Mouse (Mus musculus) CH12.LX (cell line): ENCODE data around the gene Pus10. TPM values are rescaled to one million over a fixed set of nuclear protein-coding genes. Genes with fewer than 3 reads are reported as not detected.

Source experiments
- DNase-seq: peaks from one replicate; pipeline ENCODE4 v3.0.0-alpha.2; 2013; ENCODE audit errors: extremely low read depth
- H3K27ac ChIP-seq: 2 replicates; pipeline ENCODE4 v1.5.1; 2012; ENCODE audit warnings: low read depth, mild to moderate bottlenecking, control low read depth, moderate library complexity; ENCODE audit not compliant: insufficient read depth
- H3K27me3 ChIP-seq: replicated peaks from 2 replicates; pipeline ENCODE3; 2012; ENCODE audit warnings: inconsistent platforms
- H3K36me3 ChIP-seq, 2 experiments: replicated peaks in 1 of 2; 2 replicates each; pipeline versions ENCODE3 to v1.6.1; 2012; ENCODE audit warnings: inconsistent platforms in 1 of 2, low read length in 1 of 2, mild to moderate bottlenecking in 1 of 2, mixed read lengths in 1 of 2, moderate library complexity in 1 of 2; ENCODE audit not compliant: control insufficient read depth in 1 of 2, insufficient read depth in 1 of 2
- H3K4me1 ChIP-seq, 2 experiments: 2 replicates each; pipeline ENCODE4 v1.6.1; 2012; ENCODE audit warnings: inconsistent platforms in 1 of 2, moderate library complexity in 1 of 2; ENCODE audit not compliant: insufficient read depth in 2 of 2, control insufficient read depth in 1 of 2
- H3K4me2 ChIP-seq: 2 replicates; pipeline ENCODE4 v1.6.1; 2012; ENCODE audit warnings: low read depth, mild to moderate bottlenecking, control low read depth; ENCODE audit not compliant: poor library complexity, insufficient read depth, severe bottlenecking
- H3K4me3 ChIP-seq, 3 experiments: fragments of 150-350 bp in 1 of 3; sonication (generic) in 1 of 3; replicated peaks in 1 of 3; 2 replicates each; pipeline versions ENCODE3 to v1.5.1; 2011 to 2012; ENCODE audit warnings: low read depth in 2 of 3, low read length in 2 of 3, mild to moderate bottlenecking in 2 of 3, moderate library complexity in 2 of 3, control low read depth in 1 of 3, improper control_type of control experiment in 1 of 3, inconsistent platforms in 1 of 3, mixed read lengths in 1 of 3; ENCODE audit not compliant: poor library complexity in 1 of 3
- H3K79me2 ChIP-seq: replicated peaks from 2 replicates; pipeline ENCODE4 v1.6.1; 2012; ENCODE audit warnings: mild to moderate bottlenecking, moderate library complexity; ENCODE audit not compliant: control insufficient read depth, poor library complexity, insufficient read depth, severe bottlenecking; ENCODE audit errors: extremely low read depth
- H3K9ac ChIP-seq: 2 replicates; pipeline ENCODE4 v1.6.1; 2012; ENCODE audit warnings: low read depth, mild to moderate bottlenecking, control low read depth, moderate library complexity; ENCODE audit not compliant: insufficient read depth
- H3K9me3 ChIP-seq: replicated peaks from 2 replicates; pipeline ENCODE3; 2012; ENCODE audit warnings: low read length, inconsistent platforms, mixed read lengths
- BHLHE40 ChIP-seq: IDR thresholded peaks from 2 replicates; pipeline ENCODE4 v1.6.1; 2011; ENCODE audit warnings: mild to moderate bottlenecking, low read depth, low read length, improper control_type of control experiment
- CHD1 ChIP-seq: IDR thresholded peaks from 2 replicates; pipeline ENCODE4 v1.6.1; 2012; ENCODE audit warnings: low read depth, low read length, improper control_type of control experiment, inconsistent platforms
- EP300 ChIP-seq: IDR thresholded peaks from 2 replicates; pipeline ENCODE4 v1.6.1; 2011; ENCODE audit warnings: low read length, improper control_type of control experiment
- JUN ChIP-seq: IDR thresholded peaks from 2 replicates; pipeline ENCODE4 v1.6.1; 2011; ENCODE audit warnings: low read depth, mild to moderate bottlenecking, low read length, improper control_type of control experiment, moderate library complexity; ENCODE audit not compliant: insufficient read depth
- MXI1 ChIP-seq: IDR thresholded peaks from 2 replicates; pipeline ENCODE4 v1.6.1; 2011; ENCODE audit warnings: mild to moderate bottlenecking, low read depth, low read length, improper control_type of control experiment
- MYC ChIP-seq: IDR thresholded peaks from 2 replicates; pipeline ENCODE4 v1.6.1; 2011; ENCODE audit warnings: low read depth, mild to moderate bottlenecking, improper control_type of control experiment, low read length
- NELFE ChIP-seq: IDR thresholded peaks from 2 replicates; pipeline ENCODE4 v1.6.1; 2011; ENCODE audit warnings: low read depth, low read length, improper control_type of control experiment
- NRF1 ChIP-seq: IDR thresholded peaks from 2 replicates; pipeline ENCODE4 v1.6.1; 2014; ENCODE audit warnings: low read depth, mild to moderate bottlenecking, inconsistent platforms, low read length, improper control_type of control experiment, moderate library complexity
- POLR2AphosphoS2 ChIP-seq: IDR thresholded peaks from 2 replicates; pipeline ENCODE4 v1.6.1; 2011; ENCODE audit warnings: low read depth, low read length, improper control_type of control experiment
- SIN3A ChIP-seq: IDR thresholded peaks from 2 replicates; pipeline ENCODE4 v1.6.1; 2012; ENCODE audit warnings: low read length, improper control_type of control experiment, inconsistent platforms
- TBP ChIP-seq: conservative IDR thresholded peaks from 2 replicates; pipeline ENCODE4 v1.6.1; 2011; ENCODE audit warnings: low read depth, low read length, improper control_type of control experiment
- USF1 ChIP-seq: IDR thresholded peaks from 2 replicates; pipeline ENCODE4 v1.6.1; 2014; ENCODE audit warnings: low read depth, mild to moderate bottlenecking, inconsistent platforms, low read length, improper control_type of control experiment
- ZNF384 ChIP-seq: IDR thresholded peaks from 2 replicates; pipeline ENCODE4 v1.6.1; 2012; ENCODE audit warnings: low read depth, low read length, improper control_type of control experiment, inconsistent platforms
- dilution Hi-C: fragments of 300-500 bp; cut with MboI; formaldehyde crosslinking; loops from 2 replicates; pipeline ENCODE4 v1.14.3; 2020; ENCODE audit warnings: low sequenced_read_pairs; ENCODE audit not compliant: extremely low pct_unique_long_range_greater_than_20kb, extremely low pct_ligation_motif_present
- in situ Hi-C: fragments of 300-500 bp; cut with MboI; formaldehyde crosslinking; loops from 3 replicates; pipeline ENCODE4 v1.14.3; 2019; ENCODE audit warnings: low sequenced_read_pairs, low pct_ligation_motif_present, low pct_unique_long_range_greater_than_20kb, mixed read lengths
- polyA plus RNA-seq: library from polyadenylated mRNA; unstranded; fragments of >175 nt; gene quantifications from 2 replicates; pipeline ENCODE4 v1.2.1, GENCODE M21; 2012; ENCODE audit warnings: low read depth; ENCODE audit not compliant: insufficient read length
- total RNA-seq, 2 experiments: library from RNA; depleted of rRNA; stranded (reverse); fragments of 300-350 nt in 1 of 2; fragments of >200 nt in 1 of 2; gene quantifications; 2 replicates each; pipeline ENCODE4 v1.2.3; 2012 to 2014

Gene Pus10
- total and polyA plus RNA-seq, 3 experiments, result 57.6 to 113 (median 92.3) TPM

DNA sequence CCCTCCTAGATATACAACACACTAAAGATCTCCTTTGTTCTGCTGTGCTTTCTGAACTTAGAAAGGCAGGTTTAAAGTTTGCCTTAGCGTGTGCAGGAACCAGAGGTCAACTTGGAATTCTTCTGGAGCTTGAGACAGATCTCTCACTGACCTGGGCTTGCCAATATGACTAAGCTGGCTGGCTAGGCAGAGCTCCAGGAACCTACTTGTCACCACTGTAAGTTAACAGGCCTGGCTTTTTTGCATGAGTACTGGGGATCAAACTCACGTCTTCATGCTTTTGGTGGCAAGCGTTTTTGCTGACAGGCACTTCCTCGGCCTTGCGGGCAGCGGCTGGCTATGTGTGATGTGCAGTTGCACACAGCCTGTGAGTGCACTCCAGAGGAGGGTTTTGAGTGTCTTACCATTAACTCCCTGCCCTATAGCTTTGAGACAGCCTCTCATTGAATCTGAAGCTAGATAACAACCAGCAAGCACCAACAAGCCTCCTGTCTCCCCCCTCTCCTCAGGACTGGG is 15.0 kb downstream of the Pus10 start:
- H3K36me3 ChIP-seq, result peaks cover 61 to 87% of the 10 kb centered on the region in 2 experiments
- no peak for DNase-seq
- no peak overlapping the region for H3K4me2 ChIP-seq
- no peak overlapping the region for H3K9ac ChIP-seq
- peaks cover 3 to 36% of the 10 kb centered on the region in 2 experiments; a peak in 3 of 4 replicates for H3K4me1 ChIP-seq
- in situ Hi-C loops, result loop anchor here (5.0 to 25.0 kb wide), 2 partner anchors 182 to 272 kb away; no protein-coding TSS in a partner anchor
- peaks cover 10% of the 10 kb centered on the region; the same call in 1 of the 2 replicates for H3K79me2 ChIP-seq
- TF ChIP-seq POLR2AphosphoS2 (no peak), NELFE (no peak), EP300 (no peak), USF1 (no peak), CHD1 (no peak), NRF1 (no peak), SIN3A (no peak), MYC (no peak)
- H3K27me3 ChIP-seq, result no peaks in the 10 kb centered on the region
- H3K9me3 ChIP-seq, result no peaks in the 10 kb centered on the region
- no peak overlapping the region for H3K4me3 ChIP-seq
- dilution Hi-C loops, result no loop called here
- H3K27ac ChIP-seq, result no peak overlapping the region

- H3K27ac ChIP-seq, result no peak overlapping the region
- in situ Hi-C loops (loop anchor here (5.0 to 25.0 kb wide), 2 partner anchors 180 to 270 kb away; no protein-coding TSS in a partner anchor), dilution Hi-C loops (no loop called here)
- no peaks in the 10 kb centered on the region for H3K27me3 ChIP-seq
- H3K36me3 ChIP-seq, result peaks cover 46 to 80% of the 10 kb centered on the region in 2 experiments
- peak; percentile 24 for DNase-seq
- no peak overlapping the region for H3K4me3 ChIP-seq
- H3K9ac ChIP-seq, result peak overlapping the region; percentile 10; the same call in 1 of the 2 replicates
- peaks cover 18% of the 10 kb centered on the region for H3K79me2 ChIP-seq
- no peak for TF ChIP-seq SIN3A
- TF ChIP-seq JUN, result no peak
- TF ChIP-seq MYC, result no peak
- peak; percentile 4; the same call in 1 of the 2 replicates for TF ChIP-seq BHLHE40
- 0 out of 2 replicates have a peak, but pooled peaks have one; percentile 14 for TF ChIP-seq ZNF384
- no peaks in the 10 kb centered on the region for H3K9me3 ChIP-seq
- H3K4me1 ChIP-seq, result peaks cover 13 to 56% of the 10 kb centered on the region in 2 experiments
- H3K4me2 ChIP-seq, result no peak overlapping the region
These were observed 17.1 kb downstream of the Pus10 start for GRCm38 (mm10) chr11:23682561-23682960.

- Histone ChIP-seq H3K36me3 (peaks cover 24 to 66% of the 10 kb centered on the region in 2 experiments), H3K4me1 (peaks cover 24 to 71% of the 10 kb centered on the region in 2 experiments), H3K79me2 (peaks cover 14% of the 10 kb centered on the region), H3K4me3 (no peak overlapping the region), H3K27me3 (no peaks in the 10 kb centered on the region), H3K9me3 (no peaks in the 10 kb centered on the region), H3K9ac (0 out of 2 replicates have a peak overlapping the region, but pooled peaks have one; percentile 0), H3K4me2 (peak overlapping the region; percentile 0; the same call in 1 of the 2 replicates), H3K27ac (peak overlapping the region; percentile 72)
- TF ChIP-seq TBP (no peak), MXI1 (0 out of 2 replicates have a peak, but pooled peaks have one; percentile 25), NRF1 (no peak)
- no peak for DNase-seq
- dilution Hi-C loops (no loop called here), in situ Hi-C loops (loop anchor here (25.0 kb wide), 1 partner anchor 176 kb away; no protein-coding TSS in a partner anchor)
These were observed 21.2 kb downstream of the Pus10 start for GRCm38 (mm10) chr11:23686671-23687070.
